Mouse (Mus musculus): ENCODE results near the gene Arhgap25.
"Not testable (repeated sequence)": the region's sequence is repeated elsewhere in the genome, so short reads cannot be mapped to it uniquely, and the experiment has no call there.

The Arhgap25 gene

DNA sequence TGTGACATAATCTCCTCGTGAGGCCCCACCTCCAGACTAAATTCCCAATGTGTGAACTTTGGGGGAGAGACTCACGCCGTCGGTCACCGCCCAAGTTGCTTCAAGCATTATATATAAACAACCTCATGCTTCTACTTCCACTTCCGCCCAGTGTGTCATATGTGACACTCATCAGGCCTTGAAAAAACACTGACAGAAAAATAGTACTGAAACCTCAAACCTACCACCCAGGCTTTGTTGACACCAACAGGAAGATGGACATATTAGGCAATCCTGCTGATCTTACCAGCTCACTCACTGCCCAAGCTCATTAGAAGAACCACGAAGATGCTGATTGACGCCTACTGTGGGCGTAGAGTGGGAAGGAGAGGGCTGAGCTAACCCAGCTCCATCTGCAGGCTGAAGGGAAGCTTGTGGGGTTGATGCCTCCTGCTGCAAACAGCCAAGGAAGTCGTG, 30.2 kb downstream of the Arhgap25 start:
- no peak for DNase-seq

DNA sequence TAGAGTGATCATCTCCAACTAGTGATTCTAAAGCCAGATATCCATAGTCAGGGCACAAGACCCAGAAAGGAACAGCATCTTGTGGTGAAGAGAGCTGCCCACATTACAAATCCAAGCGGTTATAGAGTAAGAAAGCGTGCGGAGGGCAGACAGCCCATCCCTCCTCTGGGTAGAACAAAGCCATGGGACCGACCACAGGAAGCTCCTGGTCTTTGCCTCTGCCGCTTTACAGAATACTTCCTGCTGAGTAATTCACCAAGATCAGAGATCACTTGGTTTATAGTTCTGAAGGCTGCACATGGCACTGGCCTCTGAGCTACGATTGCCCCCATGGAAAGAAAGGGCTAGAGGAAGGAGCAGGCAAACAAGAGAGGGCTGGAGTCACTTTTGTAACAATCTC, 30.6 kb downstream of the Arhgap25 start:
- no peak for DNase-seq

DNA sequence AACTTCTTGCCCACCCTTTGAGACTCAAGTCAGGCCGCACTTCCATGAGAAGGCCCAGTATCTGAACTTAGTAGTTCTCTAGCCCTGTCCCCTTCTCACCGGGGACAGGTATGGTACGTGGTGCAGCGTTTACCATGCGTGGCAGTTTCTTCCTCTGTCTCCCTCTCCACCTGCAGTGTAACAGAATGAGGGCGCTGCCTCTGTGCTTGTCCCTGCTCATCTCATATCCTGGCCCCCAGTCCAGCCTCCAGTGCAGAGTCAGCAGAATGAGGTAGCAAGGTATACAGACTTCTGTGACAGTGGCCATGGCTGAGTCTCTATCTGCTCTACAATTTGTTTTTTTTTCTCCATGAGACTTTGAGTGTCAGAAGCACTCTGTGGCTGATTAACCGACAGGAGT, 32.4 kb downstream of the Arhgap25 start:
- DNase-seq, result no peak

DNA sequence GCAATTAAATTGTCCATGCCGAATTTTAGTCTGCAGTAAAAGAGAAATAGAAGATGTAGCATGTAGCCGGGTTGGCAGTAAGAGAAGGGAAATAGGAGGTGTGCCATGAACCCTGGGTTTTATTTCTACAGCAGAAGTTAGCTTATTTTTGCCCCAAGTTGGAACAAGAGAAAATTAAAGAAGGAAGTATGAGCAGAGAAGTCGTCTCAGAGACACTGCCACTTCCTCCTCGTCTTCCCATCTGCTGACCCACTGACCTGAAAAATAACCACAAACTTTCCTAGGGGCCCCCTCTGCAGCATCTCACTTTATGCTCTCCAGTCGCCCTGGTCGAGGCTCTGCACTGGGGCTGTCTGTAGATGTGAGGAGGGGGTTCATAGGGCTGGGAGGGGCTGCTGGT, 33.3 kb downstream of the Arhgap25 start:
- no peak for DNase-seq

DNA sequence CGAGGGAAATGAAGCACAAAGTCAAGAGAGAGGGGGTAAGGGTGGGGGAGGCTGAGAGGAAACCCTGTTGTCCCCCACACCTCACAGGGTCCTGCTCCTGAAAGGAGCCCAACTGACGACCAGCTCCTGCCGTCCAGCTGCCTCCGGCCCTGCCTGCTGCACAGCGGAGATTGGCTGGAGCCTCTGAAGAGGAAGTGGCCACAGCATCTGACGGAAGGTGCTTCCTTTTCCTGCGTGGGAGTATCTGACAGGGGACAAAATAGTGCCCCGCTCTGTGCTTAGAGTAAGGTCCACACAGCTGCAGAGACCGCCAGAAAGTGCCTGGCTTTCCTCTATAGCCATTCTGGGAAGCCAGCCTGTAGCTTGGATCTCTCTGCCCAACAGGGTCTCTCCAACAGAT, 36.9 kb downstream of the Arhgap25 start:
- no peak for DNase-seq

DNA sequence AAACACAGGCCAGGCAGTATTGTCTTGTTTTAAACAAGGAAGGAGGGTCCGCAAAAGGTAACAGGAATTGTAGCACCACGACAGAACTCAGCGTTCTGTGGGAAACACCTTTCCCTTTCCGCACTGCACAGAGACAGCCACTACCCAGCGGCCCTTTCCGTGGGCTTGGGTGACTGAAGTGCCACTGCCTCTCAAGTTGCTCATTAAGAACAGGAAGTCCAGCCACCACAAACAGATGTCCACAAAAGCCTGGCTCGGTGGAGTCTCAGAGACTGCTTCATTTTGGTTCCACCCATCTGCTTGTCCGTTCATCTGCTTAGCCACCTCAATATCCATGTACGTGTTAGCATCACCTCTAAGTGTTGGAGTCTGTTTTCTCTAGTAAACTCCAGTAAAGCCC, 38.7 kb downstream of the Arhgap25 start:
- DNase-seq, result no peak

DNA sequence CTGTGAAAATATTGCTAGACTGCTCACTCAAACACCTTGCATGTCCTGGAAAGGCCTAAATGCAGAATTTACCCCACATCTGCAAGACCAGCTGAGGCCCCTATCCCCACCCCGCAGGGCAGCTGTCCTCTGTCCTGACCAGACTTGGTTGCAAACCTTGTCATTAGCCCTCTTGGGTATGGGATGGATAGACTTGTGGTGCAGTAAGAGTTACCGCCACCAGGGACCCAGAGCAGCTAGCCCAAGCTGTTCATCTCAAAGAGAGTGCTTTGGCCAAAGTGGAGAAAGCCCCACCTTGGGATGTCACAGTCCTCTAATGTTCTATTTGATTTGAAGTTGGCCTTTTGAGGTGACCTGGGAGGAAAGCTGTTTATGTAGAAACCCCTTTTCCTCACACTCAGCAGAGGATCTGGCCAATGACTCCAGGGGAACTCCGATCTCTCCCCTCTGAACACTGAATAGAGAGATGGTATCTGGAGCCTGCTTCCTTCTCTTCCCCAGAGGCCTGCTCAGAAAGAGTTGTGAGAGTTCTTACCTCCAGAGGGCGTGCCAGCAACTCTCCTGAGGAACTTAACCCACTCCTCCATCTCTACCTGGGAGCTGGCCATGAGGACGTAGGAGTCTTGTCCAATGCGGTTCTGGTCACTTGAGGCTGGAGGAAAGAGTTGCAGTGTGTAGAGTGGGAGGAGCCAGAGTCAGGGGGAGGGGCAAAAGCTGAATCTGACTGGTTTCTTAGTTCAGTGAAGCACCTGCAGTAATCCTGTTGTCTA, 45.2 kb downstream of the Arhgap25 start:
- no peak for DNase-seq

DNA sequence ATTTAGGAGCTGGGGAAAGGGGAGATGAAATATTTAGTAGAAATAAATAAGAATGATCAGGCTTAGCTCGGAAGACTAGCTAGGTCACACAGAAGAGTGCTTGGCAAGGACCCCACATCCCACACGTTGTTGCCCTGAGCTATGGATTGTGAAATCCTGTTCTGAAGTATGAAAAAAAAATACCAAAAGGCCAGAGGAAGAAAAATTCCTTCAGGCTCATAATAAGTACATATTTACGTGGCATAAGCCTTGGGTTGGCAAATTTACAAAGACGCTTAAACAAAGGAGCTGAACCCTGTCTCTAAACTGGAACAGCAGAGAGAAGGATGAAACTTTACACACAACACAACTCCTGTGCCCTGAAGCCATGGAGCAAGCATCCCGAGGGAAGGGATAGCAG, 48.3 kb downstream of the Arhgap25 start:
- DNase-seq, result no peak

DNA sequence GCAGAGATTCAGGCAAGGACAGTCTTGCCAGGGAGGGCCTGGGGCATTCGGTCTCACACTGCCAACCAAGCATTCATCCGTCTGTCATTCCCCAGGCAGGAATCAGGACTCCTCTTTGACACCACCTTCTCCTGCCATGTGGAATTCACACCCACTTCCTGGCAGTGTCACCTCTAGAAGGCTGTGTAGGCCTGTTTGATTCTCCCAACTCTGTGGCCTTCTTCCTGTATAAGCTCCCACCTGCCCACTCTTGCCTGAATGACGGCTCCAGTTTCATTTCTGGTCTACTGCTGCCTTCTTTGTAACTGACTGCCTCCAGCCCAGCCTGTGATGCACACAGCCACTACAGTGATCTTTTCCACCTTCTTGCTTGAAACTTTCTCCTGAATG, 49.2 kb downstream of the Arhgap25 start:
- DNase-seq, result no peak

DNA sequence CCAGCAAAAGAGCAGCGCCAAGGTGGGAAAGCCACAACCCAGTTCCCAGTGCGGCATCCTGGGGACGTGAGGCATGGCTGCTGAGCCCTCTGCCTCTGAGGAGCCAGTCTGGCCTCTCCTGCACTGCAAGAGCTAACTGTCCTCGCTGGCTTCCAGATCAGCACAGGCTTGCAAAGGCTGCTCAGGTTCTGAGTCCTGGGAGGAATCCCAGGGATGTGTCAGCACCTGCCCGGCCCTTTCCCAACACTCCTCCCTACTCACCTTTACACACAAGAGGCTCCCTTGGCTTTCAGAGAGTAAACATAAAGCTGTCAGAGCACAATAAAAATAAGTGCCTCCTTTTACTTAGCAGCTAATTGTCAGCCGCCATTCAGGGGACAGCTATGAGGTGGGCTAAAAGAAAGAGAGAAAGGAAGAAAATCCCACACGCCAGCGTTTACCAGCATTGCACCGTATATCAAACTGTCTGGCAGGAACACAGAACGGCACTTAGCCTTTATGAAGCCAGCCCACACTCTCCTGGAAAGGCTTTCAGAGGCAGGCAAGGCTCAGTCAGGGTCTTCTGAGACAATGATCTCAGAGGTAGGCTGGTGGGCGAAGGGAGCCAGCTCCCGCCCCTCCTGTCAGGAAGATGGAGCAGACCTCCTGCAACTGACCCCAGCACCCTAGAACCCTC, 49.7 kb downstream of the Arhgap25 start:
- no peak for DNase-seq

DNA sequence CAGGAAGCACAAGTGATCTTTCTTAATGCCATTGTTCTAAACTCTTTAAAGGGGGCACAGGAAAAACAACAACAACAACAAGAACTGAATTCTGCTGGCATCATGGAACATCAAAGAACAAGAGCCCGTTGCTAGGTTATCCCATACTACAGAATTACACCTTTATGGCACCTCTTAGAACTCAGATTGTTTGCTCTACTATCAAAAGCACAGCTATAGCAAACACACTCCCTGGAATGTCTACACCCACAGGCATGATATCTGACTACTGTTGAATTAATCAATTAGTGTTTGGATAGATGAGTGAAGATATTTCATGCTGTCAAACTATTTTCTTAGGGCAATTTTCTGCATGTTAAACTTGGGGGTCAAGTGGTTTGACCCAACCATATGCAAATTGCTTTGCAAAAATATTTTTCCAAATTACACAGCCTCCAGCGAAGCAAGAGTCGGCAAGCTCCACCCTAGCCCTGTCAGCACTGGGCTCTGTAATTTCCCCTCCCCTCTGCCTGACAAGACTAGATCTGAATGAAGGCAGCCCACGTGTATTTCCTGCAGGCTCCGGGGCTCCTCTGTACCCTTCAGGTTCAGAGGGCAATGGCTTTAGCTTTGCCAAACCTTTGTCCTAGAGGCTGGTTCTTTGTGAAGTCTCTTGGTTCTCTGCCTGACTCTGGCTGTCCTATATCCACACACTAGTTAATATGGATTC, 53.6 kb downstream of the Arhgap25 start:
- no peak for DNase-seq

DNA sequence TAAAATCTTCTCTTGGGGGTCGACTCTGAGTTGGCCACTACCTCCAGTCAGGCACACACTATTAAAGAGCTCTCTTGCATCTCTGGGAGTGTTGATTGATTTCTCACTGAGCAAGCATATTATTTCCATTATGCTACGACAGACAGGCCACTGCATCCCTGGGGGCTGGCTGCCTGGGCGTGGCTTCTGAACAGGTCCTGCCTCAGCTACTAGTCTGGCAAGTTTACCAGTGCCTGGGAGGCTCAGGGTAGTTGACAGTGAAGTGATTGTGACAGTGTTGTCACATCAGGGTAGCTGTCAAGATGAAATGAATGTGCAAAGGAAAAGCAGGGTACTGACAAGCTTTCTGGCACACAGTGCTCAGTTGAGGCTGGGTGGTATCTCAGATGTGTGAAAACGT, 54.2 kb downstream of the Arhgap25 start:
- no peak for DNase-seq

DNA sequence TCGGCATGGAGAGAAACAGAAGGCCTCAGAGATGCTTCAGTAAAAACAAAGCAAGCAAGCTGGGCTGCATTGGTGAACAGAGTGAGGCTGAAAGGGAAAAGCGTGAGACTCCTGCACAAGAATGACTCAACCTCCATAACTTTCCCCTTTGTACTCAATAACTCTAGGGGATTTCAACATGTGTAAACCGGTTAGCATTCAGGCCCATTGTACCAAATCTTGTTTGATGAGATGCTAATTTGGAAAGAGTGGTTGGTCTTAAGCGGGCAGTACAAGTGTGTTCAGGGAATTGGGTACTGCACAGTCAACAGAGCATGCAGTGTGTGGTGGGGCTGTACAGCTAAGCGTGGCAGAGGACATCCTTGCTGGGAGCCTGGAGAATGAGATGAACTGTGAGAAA, 57.8 kb downstream of the Arhgap25 start:
- DNase-seq, result no peak

DNA sequence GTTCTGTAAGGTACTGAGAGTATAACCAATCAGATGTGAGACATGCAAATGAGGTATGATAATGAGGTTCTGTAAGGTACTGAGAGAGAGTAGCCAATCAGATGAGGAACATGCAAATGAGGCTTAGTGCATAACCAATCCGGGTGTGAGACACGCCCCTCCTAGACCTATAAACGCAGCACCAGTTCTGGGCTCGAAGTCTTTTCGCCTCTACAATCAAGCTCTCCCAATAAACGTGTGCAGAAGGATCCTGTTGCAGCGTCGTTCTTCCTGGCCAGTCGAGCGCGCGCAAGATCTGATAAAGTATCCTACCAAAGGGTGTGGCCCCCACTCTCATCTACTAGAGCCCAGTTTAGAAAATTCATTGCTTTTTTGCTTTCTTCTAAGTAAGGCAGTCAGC, 63.0 kb downstream of the Arhgap25 start:
- not testable (repeated sequence) for DNase-seq

DNA sequence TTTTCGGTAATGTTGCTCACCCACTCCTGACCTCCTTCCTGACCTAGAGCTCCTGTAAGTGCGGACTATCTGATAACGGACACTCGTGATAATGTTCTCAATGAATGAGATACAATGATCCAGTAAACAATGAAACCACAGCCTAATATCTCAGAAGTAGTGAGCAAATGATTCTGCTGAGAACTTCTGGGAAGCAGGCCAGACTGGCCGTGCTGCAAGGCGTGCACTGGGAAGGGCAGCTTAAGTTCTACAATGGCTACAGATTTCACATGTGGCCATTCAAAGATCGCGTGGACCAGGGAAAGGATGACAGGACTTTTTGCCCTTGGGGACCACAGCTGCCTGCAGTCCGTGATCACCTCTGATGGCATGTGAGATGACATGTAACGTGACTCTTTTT, 64.7 kb downstream of the Arhgap25 start:
- DNase-seq, result no peak

DNA sequence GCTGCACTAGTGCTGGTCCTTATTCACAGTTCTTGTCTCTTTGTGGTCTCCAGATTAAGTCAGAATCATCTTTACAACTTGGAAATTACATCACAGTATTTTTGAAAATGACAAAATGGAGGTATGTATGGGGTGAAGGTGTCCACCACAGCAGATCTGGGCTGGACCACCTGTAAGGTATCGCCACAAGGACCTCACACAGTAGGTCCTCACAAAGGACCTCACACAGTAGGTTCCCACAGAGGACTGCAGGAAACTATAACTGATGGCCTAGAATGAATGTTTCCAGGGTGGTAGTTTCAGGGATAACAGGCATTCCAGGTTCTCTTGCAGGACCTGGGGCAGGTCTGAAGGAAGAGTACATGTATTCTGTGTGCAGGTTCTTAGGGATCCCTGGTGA, 65.7 kb downstream of the Arhgap25 start:
- DNase-seq, result no peak

DNA sequence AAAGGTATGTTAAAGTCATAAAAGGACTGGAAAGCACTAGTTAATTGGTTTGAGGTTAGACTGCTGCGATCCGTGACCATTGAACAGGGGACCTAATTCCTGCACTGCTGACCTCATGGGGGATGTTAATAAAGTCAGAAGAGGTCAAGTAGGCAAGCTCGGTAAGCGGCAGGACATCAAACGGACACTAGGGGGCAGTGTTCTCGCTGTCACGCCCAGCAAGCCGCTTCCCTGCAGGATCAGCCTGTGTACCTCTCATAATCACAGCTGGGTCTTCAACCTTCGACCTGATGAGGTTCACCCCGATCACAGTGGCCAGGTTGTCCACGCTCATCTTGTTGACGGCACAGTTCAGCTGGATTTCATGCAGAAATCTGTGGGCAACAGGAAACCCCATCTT, 66.8 kb downstream of the Arhgap25 start:
- DNase-seq, result peak; percentile 55 to 66

DNA sequence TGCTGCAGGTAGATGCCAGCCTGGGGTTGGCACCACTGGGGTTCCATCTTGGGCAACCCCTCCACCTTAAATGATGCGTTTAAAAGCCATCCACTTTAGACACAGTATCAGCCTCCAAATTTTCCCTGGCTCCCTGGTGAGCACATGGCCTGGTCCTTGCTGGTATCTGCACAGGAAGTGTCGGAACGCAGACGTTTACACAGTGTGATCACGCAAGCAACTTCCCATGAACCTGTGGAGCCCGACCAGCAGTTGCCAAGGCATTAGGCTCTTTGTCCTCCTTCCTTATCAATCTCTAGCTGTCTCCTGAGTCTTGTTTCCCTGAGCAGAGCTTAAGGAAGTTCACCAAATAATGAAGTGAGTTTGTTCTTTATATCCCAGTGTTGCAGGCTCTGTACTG, 77.6 kb downstream of the Arhgap25 start:
- no peak for DNase-seq

DNA sequence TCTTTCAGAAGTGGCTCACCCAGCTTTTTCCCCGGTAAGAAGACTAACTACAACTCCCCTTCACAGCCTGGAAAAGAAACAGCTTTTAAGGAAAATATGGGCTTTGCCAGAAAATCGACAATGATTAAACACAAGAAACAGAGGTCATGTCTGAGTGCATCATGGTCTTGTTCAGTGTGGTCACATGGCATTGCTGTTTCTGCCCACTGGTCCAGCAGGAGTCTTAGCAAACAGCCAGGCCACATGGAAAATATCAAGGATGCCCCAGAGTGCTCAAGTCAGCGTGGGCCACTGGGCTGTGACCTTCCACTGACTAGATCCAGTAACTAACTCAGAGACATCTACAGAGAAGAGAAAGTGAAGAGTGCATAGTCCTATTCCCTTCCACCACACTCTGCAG, 81.3 kb downstream of the Arhgap25 start:
- DNase-seq, result no peak

DNA sequence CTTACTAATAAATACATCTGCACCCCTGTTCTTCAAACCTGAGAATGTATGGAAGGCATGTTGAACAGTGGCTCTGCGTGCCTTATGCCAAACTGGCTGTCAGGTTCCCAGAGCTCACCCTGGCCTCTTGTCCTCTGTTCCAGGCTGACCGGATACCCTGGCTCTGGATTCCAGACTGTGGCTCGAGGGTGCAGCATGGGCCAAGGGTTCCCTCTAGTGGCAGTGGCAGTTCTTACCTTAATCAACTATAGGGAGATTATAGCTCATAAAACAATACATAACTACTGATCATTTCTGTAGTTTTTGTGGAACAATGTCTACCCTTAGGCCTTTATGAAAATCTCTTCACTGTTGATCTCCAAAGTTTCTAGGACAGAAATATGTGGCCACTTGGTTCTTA, 82.0 kb downstream of the Arhgap25 start:
- DNase-seq, result no peak

DNA sequence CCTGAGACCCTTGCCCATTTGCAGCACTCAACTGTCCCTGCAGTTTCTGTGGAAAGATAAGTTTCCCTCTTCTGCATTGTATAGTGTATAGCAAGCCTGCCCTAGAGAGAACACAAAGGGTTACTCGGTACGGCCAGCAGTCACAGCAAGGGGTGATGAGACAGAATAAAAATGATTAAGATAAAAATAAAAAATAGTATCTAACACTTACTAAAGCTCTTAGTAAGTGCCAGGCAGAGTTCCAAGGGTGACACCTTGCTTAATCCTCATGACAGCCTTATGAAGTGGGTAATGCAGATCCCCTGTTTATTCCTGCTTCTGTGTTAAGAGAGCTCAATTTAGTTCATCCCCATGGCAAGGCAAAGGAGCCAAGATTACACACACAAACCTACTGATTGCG, 83.5 kb downstream of the Arhgap25 start:
- no peak for DNase-seq

DNA sequence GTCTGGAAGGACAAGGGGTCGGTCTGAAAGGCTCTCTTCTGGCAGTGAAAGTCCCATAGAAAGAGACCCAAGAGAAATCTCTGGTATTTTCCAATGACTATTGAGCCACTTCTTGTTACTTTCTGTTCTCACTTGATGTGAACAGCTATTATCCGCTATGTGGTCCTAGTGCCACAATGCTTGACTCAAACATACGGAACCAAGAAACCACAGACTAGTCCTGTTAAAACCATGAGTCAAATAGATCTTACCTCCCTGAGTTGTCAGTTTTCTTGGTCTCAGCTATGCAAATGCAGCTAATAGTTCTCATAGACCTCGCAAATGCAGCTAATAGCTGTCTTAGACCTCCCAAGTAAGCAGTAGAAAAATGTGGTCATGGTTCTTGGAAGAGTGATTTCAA, 85.8 kb downstream of the Arhgap25 start:
- DNase-seq, result no peak

DNA sequence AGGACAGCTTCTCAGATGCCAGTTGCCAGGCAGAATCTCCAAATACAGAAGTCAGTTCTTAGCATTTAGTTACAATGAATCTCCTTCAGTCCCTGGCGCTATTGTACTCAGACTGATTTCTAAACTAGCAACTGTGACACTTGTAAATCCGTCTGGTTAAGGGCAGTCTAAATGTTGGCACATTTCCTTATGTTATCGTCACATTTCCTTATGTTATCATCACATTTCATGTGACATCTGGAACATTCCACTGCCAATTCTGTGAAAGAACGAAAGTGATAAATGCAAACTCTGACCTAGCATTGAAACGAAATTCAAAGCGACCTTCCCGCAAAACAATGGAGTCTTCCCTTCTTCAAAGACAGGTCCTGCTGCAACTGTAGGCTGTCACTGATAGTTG, 87.8 kb downstream of the Arhgap25 start:
- no peak for DNase-seq

DNA sequence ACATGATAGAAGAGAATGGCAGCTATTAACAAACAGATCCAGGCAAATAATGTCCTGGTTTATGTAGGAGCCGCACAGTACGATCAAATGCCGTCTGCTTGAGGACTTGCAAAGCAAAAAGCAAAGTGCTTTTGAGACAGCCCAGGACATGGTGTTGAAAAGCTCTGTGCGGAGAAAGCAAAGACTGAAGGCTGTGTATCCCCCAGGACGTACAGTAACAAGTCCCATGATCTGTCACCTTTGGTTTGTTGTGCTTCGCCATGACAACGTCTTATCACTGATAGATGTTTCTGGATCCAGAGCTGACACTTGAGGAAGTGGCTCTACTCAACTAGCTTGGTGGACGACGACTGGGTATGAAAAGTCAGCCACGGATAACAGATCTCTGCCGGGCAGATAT, 89.8 kb downstream of the Arhgap25 start:
- DNase-seq, result no peak
